Mouse (Mus musculus) heart, embryonic 11.5 days (tissue): Measurements from ENCODE around the gene Lcp2. TPM values are rescaled to one million over a fixed set of nuclear protein-coding genes. Genes with fewer than 3 reads are reported as not detected.

Experiments
- ATAC-seq: fragments of 200-750 bp; cut with Nextera tagmentation; replicated peaks from 2 replicates; pipeline ENCODE4 v1.8.0; 2017; ENCODE audit warnings: moderate library complexity; ENCODE audit not compliant: insufficient number of reproducible peaks, low FRiP score, low TSS enrichment
- H3K27ac ChIP-seq: fragments of 300-500 bp; sonication (generic); 2 replicates; pipeline ENCODE4 v1.5.1; 2014; ENCODE audit warnings: mild to moderate bottlenecking, low read depth, low read length
- H3K27me3 ChIP-seq: fragments of 300-500 bp; sonication (generic); 2 replicates; pipeline ENCODE4 v1.6.1; 2014; ENCODE audit warnings: mild to moderate bottlenecking, low read length, mixed read lengths; ENCODE audit not compliant: control insufficient read depth, insufficient read depth
- H3K36me3 ChIP-seq: fragments of 300-500 bp; sonication (generic); 2 replicates; pipeline ENCODE4 v1.6.1; 2014; ENCODE audit warnings: mild to moderate bottlenecking, low read length, moderate library complexity, mixed read lengths; ENCODE audit not compliant: control insufficient read depth, insufficient read depth
- H3K4me1 ChIP-seq: fragments of 300-500 bp; sonication (generic); 2 replicates; pipeline ENCODE4 v1.6.1; 2014; ENCODE audit warnings: low read length; ENCODE audit not compliant: control insufficient read depth, insufficient read depth
- H3K4me2 ChIP-seq: fragments of 300-500 bp; sonication (generic); 2 replicates; pipeline ENCODE4 v1.6.1; 2014; ENCODE audit warnings: mild to moderate bottlenecking, moderate library complexity
- H3K4me3 ChIP-seq: fragments of 300-500 bp; sonication (generic); 2 replicates; pipeline ENCODE4 v1.5.1; 2014; ENCODE audit warnings: low read depth, low read length
- H3K9ac ChIP-seq: fragments of 300-500 bp; sonication (generic); 2 replicates; pipeline ENCODE4 v1.6.1; 2014; ENCODE audit warnings: mild to moderate bottlenecking, low read depth, low read length, moderate library complexity
- H3K9me3 ChIP-seq: fragments of 300-500 bp; sonication (generic); replicated peaks from 2 replicates; pipeline ENCODE4 v1.6.1; 2016; ENCODE audit warnings: low read length; ENCODE audit not compliant: control insufficient read depth
- WGBS: fragments of 180-500 bp; shearing (Covaris S2); extraction: QIAGEN DNeasy Blood & Tissue Kit; methylation state at CpG from one replicate; pipeline ENCODE4 v1.1.7; 2014; ENCODE audit not compliant: insufficient replicate concordance; 5-methylcytosine and 5-hydroxymethylcytosine counted together
- polyA plus RNA-seq: library from polyadenylated mRNA; unstranded; fragments of >200 nt; fragmentation: Nextera tagmentation; extraction: Ambion mirVana; gene quantifications from 2 replicates; pipeline ENCODE4 v1.2.1, GENCODE M21; 2014

The Lcp2 gene
- polyA plus RNA-seq, 1 experiment from 2014 or later: 1.9 TPM

- H3K36me3 ChIP-seq: no peaks in the 10 kb centered on the region
- no peak overlapping the region for H3K27ac ChIP-seq
- peaks cover 5% of the 10 kb centered on the region; the same call in 1 of the 2 replicates for H3K27me3 ChIP-seq
- H3K4me2 ChIP-seq: no peak overlapping the region
- no peaks in the 10 kb centered on the region for H3K9me3 ChIP-seq
- no peak for ATAC-seq
- H3K4me3 ChIP-seq: no peak overlapping the region
- peaks cover 5% of the 10 kb centered on the region; the same call in 1 of the 2 replicates for H3K4me1 ChIP-seq
- H3K9ac ChIP-seq: no peak overlapping the region
Observed at GRCm38 (mm10) chr11:34070596-34070995, 23.9 kb downstream of the Lcp2 start.

GRCm38 (mm10) chr11:34072309-34072708, 25.6 kb downstream of the Lcp2 start:
- Histone ChIP-seq H3K9me3 (no peaks in the 10 kb centered on the region), H3K4me2 (no peak overlapping the region), H3K27ac (no peak overlapping the region), H3K27me3 (peaks cover 5% of the 10 kb centered on the region; the same call in 1 of the 2 replicates), H3K36me3 (no peaks in the 10 kb centered on the region), H3K4me1 (peaks cover 5% of the 10 kb centered on the region; the same call in 1 of the 2 replicates), H3K4me3 (no peak overlapping the region), H3K9ac (no peak overlapping the region)
- WGBS: 59% methylated on average over 4 of the region's 4 CpGs
- no peak for ATAC-seq

- Histone ChIP-seq H3K9ac (no peak overlapping the region), H3K27ac (no peak overlapping the region), H3K4me3 (no peak overlapping the region), H3K4me1 (peaks cover 5% of the 10 kb centered on the region; the same call in 1 of the 2 replicates), H3K9me3 (no peaks in the 10 kb centered on the region), H3K36me3 (no peaks in the 10 kb centered on the region), H3K4me2 (peak overlapping the region; percentile 40), H3K27me3 (peaks cover 5% of the 10 kb centered on the region; the same call in 1 of the 2 replicates)
- no peak for ATAC-seq
- WGBS: 11% methylated on average over 15 of the region's 15 CpGs
Observed at GRCm38 (mm10) chr11:34073776-34074175, 27.1 kb downstream of the Lcp2 start.

GRCm38 (mm10) chr11:34077870-34078269, 31.1 kb downstream of the Lcp2 start:
- H3K4me3 ChIP-seq: no peak overlapping the region
- H3K9me3 ChIP-seq: no peaks in the 10 kb centered on the region
- no peak overlapping the region for H3K4me2 ChIP-seq
- 63% methylated on average over 2 of the region's 2 CpGs for WGBS
- no peaks in the 10 kb centered on the region for H3K4me1 ChIP-seq
- no peak overlapping the region for H3K27ac ChIP-seq
- H3K9ac ChIP-seq: no peak overlapping the region
- peaks cover 5% of the 10 kb centered on the region; the same call in 1 of the 2 replicates for H3K27me3 ChIP-seq
- no peaks in the 10 kb centered on the region for H3K36me3 ChIP-seq
- ATAC-seq: no peak

GRCm38 (mm10) chr11:34078581-34078980, 31.9 kb downstream of the Lcp2 start:
- Histone ChIP-seq H3K36me3 (no peaks in the 10 kb centered on the region), H3K27ac (no peak overlapping the region), H3K9ac (no peak overlapping the region), H3K4me3 (no peak overlapping the region), H3K9me3 (no peaks in the 10 kb centered on the region), H3K4me1 (no peaks in the 10 kb centered on the region), H3K27me3 (peaks cover 5% of the 10 kb centered on the region; the same call in 1 of the 2 replicates), H3K4me2 (no peak overlapping the region)
- no peak for ATAC-seq
- WGBS: 81% methylated on average over 7 of the region's 7 CpGs

- Histone ChIP-seq H3K9ac (no peak overlapping the region), H3K27ac (no peak overlapping the region), H3K4me1 (no peaks in the 10 kb centered on the region), H3K36me3 (no peaks in the 10 kb centered on the region), H3K27me3 (no peaks in the 10 kb centered on the region), H3K4me3 (no peak overlapping the region), H3K4me2 (no peak overlapping the region), H3K9me3 (no peaks in the 10 kb centered on the region)
- no peak for ATAC-seq
- WGBS: 67% methylated on average over 6 of the region's 6 CpGs
Observed at GRCm38 (mm10) chr11:34079542-34080464, 33.1 kb downstream of the Lcp2 start.

- H3K27ac ChIP-seq: no peak overlapping the region
- H3K4me2 ChIP-seq: no peak overlapping the region
- H3K4me1 ChIP-seq: no peaks in the 10 kb centered on the region
- H3K9me3 ChIP-seq: no peaks in the 10 kb centered on the region
- no peak overlapping the region for H3K4me3 ChIP-seq
- 43% methylated on average over 7 of the region's 7 CpGs for WGBS
- no peaks in the 10 kb centered on the region for H3K27me3 ChIP-seq
- no peak overlapping the region for H3K9ac ChIP-seq
- no peaks in the 10 kb centered on the region for H3K36me3 ChIP-seq
- no peak for ATAC-seq
Observed at GRCm38 (mm10) chr11:34083795-34084194, 37.1 kb downstream of the Lcp2 start.

GRCm38 (mm10) chr11:34084639-34085038, 37.9 kb downstream of the Lcp2 start:
- Histone ChIP-seq H3K36me3 (no peaks in the 10 kb centered on the region), H3K4me2 (no peak overlapping the region), H3K9ac (no peak overlapping the region), H3K27me3 (no peaks in the 10 kb centered on the region), H3K27ac (no peak overlapping the region), H3K4me1 (no peaks in the 10 kb centered on the region), H3K9me3 (no peaks in the 10 kb centered on the region), H3K4me3 (no peak overlapping the region)
- ATAC-seq: no peak
- 50% methylated on average over 2 of the region's 2 CpGs for WGBS
